Mouse (Mus musculus) naive thymus-derived CD4-positive, alpha-beta T cell, adult 2 months (primary cell): ENCODE measurements at regions not wholly inside any gene's neighbourhood (a gene's known extent, or its start where the extent isn't known, plus 50 kb on each side); places are given as distances from the start of the nearest gene placed in this dataset.

Experiments
- DNase-seq: peaks from one replicate; pipeline ENCODE4 v3.0.0-alpha.2; 2011; ENCODE audit warnings: low read depth

DNA sequence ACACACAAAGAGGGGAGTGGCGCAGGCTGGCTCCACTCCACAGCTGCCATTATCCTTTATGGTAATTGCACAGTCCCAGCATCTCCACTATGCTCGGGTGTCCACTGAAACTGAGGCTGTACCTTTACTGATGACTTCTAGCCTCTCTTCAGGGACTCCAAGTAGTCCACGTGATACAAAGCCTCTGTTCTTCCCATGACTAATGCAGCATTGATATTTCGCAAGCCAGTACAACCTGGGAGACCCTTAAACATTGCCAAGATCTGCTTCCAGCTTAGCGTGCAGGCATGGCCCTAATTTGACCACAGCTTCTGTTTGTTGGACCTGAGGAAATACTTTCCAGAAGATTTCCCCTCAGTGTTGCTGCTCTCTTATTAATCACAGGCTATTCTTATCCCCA is 215.8 kb downstream of the Galc start:
- no peak for DNase-seq

DNA sequence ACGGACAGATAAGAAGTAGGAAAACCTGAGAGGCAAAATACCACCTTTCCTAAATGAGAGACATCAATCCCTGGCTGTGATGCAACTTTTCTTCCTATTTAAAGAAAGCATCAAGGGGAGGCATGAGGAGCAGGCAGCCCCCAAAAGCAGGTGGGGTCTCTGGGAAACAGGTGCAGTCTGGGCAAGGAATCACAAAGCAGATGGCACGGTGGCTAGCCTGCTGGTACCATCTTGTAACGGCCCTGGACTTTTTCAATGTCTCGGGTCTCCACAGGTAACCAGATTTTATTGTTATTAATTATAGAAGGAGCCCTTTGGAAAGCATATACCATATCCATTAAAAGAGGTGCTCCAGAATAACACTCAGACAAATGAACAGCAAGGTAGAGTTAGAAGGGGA is 219.6 kb downstream of the Galc start:
- no peak for DNase-seq

DNA sequence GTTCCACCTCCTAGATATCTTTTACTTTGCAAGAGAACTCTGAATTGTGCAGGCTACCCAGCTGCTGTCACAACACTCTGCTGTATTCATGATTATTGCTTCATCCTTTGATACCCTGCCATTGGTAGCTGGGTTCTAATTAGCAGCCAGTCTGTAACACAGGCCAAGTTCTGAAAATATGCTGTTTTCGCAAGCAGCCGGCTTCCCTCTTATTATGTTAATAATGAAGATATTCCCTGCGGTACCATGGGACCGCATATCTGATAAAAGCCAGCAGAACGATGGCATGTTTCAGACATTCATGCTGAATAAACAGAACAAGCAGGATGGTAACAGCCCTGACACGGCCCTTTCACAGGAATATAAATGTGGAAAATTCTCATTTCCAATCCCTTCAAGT is 235.6 kb downstream of the Galc start:
- DNase-seq, result no peak

DNA sequence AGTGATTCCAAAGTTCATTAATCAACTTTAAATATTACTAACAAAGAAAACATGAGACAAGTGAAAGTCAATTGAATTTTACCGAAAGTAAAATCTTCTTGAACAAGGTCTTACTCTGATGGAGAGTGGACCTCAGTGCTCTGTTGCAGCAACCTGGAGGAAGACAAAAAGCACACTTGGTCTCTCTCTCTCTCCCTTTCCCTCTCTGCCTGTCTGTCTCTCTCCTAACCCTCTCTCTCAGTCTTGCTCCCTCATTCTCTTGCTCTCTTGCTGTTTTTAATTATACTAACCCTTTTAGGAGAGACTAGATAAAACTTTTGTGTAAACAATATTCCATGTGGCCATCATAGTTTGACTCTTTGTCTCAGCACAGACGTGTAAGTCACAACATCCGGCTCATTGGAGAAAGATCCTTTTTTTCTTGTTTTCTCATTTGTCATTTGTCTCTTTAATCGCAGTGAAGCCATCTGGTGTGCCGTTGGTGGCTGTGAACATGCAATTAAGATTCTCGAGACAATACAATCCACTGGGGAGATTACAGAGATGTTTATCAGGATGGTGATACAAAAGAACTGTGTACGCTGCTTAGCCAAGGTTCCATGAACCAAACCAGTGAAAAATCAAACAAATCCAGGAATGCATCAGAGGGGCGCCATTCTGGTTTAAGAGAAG is 244.5 kb downstream of the Galc start:
- DNase-seq, result no peak

DNA sequence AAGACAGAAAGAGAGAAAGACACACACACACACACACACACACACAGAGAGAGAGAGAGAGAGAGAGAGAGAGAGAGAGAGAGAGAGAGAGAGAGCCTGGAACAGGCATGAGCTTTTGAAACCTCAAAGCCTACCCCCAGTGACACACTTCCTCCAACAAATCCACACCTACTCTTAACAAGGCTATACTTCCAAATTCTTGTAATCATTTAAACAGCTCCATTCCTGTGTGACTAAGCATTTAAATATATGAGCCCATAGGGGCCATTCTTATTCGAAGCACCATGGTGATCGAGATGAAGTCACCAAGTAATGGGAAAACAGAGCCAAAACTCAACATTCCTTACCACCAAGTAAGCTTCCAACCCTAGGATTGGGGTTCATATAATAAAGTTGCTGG is 250.1 kb downstream of the Galc start:
- DNase-seq, result no peak

DNA sequence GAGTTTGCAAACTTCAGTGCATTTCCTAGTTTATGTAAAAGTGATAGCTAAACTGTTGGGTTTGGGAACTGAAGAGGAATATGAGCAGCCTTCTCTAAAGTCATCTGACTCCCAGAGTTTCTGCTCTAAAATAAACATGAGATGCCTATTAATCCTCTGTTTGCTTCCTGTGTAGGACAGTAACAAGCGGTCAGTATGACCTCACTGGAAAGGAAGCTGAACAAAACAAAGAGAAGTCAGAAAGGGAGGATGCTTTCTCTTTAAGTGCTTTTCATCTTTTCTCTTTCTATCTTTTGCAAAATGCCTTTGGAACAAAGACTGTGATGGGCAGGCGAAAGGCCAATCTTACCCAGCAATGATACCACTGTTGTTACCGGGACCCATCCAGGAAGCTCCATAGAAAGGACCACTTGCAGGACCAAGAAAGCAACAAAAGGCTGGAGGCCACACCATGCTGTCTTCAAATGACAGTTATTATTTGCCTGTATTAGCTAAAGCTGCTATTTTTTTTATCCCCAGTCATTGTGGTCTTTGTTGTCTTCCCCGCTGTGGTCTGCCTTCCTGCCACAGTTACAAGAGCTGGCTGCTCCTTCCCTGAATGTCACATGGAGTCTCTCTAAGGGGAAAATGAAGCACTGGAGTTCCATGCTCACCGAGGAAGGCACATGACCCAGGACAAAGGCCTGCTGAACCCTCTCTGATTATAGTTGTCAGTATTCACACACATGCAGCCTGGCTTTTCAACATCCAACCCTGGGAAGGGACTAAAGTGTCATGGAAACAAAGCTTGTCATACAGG is 253.4 kb downstream of the Galc start:
- DNase-seq, result no peak

DNA sequence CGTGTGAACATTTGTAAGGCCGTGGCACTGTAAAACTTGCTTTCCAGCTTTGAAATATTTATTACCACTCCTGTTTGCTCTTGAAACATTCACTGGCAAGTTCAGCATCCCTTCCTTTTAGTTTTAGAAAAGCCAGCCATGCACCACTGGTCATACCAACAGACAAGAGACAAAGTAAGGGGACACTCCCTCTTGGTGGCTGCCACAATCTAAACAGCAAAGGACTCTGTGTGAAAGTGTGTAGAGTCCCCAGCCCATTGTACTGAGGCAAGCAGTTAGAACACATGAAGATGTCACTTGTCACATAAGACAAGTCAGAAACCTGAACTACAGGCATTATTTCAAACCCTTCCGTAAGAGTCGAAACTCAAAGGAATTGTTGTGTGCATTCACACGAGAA is 257.0 kb downstream of the Galc start:
- DNase-seq, result no peak

DNA sequence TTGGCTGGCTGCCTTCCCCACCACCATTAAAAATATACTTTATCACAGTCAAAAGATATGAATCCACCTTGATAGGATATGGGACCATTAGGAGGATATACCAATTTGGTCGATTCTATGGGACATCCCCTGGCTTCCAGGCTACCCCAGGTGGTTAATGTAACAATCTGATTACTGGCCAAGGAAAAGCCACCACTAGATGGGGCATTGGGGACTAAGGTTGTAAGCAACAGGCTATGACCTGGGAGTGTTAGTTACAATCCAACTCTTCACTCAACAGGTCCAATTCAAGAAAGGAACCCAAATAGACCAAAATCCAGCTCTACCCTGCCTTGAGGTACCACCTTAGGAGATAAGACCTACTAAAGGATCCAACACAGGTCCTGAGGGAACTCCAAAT is 264.4 kb downstream of the Galc start:
- DNase-seq, result no peak

DNA sequence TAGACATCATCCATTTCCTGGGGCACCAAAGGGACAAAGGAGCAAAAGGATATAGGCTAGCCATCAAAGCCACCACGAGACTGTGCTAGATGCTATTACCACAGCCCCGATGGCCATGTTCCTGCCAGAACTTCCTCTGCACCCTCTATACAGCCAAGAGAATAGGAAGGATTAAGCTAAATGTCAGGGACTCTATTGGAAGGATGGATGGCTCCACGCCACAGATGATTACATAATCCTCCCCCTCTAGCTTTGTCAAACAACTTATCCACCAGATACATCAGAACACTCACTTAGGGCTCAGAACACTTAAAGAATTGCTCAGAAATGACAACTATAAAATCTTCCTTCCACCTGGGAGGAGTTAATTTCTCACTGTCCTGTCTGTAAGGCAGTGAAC is 265.3 kb downstream of the Galc start:
- DNase-seq, result no peak

DNA sequence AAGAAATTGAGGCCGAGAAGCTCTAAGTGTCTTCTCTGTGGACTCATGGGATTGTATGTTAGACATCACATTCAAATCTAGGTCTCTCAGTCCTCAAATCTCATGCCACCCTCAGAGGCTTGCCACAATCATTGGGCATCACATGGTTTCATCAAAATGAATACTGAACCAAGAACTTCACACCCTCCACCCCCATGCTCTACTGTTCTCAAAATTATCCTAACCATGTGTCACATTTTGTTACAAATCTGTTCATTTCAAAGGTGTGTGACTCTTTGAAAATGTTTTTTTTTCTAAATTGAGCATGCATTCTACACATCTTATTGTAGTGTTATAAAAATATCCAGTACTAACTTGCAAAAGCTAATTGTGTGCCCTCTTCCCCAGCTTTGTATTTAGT is 275.9 kb downstream of the Galc start:
- DNase-seq, result no peak

DNA sequence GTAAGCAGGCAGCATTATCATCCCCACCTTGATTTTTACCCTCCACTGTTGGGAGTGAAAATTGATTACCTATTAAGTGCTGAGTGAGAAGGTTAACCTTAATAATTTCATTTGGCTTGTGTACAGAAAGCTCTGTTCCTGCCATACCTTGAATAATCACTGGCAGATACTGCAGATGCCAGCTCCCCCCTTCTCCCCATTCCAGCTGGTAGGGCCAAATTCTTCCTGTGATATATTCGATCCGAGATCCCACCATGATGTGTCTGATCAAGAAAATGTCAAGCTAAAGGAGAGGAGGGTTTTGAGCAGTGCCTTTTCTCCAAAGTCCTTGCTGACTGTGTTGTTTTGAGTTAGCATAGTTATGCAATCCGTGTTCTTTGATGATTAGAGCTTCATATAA is 280.6 kb downstream of the Galc start:
- DNase-seq, result no peak

DNA sequence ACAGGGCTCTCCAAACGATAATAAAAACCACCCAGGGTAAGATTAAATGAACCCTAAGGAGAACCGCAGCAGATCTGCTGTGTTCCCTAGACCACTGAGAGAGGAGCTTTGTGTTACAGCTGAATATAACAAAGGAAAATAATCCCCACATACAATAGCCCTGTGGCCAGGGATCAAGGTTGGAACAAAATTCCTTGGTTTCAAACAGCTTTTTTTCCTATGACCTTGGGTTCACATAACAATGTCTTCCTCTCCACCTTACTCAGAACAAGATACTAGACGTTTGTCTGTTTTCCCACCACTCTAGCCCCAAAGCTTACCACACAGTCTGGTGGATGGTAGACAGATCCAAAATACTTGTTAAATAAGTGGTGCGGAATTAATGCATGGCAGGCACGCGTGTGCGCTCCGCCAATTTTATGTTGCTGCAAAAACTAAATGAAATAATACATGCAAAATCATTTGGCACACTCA is 281.0 kb downstream of the Galc start:
- DNase-seq, result no peak

DNA sequence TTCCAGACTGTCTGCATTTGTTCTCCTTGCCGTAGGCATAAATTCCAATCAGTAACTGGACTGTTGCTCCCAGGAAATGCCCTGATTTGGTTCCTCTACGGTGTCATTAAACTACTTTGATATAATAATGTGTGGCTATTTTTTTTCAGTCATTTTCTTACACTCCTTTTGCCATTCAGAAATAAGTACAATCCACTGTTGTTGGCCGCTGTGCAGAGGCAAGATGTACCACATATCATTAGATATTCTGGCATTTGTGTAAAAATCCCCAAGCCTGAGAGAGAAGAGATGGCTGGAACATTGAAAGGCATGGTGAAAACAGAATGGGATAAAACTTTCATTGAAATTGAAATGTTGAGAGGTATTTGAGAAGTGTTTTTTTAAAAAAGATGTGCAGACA is 281.6 kb downstream of the Galc start:
- no peak for DNase-seq

DNA sequence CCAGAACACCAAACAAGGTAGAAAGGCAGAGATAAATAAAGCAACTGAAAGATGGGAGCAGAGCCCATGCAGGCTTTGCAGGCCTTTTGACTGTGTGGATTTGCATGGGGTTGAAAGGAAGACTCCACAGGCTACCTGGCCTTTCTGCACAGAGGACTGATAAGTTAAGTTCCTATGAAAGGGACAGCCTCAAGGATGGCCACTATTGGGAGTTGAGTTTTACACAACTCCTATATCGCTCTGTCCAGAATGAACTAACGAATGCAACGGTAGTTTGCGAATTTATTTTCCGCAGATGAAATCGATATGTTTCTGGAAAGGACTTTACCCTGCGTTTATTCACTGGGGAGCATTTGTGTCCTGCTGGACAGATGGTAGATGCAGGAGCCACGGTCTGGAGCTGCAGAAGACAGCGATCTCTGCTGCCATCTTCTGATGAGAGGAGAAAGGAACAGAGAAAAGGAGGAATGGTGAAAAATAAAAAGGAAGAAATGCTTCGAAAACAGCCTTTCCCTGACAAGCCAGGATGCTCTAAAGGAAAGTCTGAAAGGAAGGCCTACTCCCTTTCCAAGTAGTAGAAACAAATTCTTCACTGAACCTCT is 285.2 kb downstream of the Galc start:
- no peak for DNase-seq

DNA sequence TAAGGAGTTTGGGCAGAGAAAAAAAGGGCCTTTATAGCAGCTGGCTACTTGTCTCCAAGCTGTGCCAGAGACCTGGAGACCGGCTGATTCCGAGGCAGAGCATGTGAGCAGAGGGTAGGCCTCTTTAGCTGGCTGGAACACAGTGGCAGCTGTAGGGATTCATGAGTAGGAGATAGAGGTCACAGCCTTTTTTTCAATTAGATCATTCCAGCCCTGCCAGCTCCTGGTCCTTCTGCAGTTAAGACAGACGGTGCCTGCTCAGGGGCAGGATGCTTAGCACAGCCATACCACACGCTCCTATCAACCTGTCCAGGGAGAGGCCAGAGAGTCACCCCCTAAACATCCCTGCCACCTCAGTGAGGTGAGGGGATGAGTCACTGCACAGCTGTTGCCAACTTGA is 302.1 kb downstream of the Galc start:
- no peak for DNase-seq

DNA sequence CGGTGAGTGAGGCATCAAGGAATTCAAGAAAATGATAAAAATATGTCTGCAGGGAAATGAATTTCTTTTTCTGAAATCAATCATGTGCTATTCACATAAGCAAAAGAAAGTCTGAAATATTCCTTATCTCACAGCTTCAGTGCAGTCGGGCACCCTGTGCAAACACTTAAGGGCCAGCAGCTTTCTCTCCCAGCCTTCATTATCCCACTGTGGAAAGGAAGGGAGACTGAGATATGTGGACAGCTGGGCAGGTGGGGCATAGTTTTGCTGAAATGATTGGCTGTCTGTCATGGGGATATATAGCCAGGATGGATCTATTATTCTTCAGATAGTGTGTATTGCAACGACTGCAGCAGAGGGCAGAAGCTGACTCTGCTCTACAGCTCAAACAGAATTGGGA is 305.9 kb downstream of the Galc start:
- DNase-seq, result no peak

DNA sequence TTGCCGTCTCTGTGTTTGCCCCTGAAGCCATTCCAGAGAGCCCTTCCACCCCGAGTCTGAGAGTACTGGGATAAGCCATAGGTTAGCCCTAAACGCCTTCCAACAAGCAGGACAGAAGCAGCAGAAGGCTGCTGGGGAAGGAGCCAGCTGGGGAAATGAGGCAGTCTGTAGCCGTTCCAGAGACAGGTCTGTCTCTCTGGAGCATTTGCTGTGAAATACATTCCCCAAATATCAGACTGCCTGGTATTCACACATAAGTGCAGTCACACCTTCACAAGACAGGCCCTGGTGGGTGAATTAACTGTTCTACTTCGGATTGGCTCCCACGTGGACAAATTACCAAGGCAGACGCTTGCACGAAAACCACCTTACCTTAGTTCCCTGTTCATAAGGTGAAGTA is 307.1 kb downstream of the Galc start:
- DNase-seq, result no peak

DNA sequence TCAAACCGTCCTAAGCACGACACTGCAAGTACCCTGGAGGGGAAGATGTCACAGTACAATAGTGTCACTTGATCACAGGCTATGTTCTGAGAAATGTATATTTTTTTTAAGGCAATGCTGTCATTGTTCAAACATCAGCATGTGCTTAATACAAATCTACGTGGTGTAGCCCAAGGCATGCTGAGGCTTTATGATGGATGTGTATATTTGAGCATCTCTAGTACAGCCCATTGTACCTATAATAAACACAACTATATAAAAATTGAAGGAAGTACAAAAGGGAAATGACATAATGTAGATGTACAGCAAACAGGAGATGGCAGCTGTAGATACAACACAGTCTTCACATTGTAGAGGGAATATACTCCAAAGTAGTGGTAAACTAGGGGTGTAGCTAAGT is 309.2 kb downstream of the Galc start:
- DNase-seq, result no peak

DNA sequence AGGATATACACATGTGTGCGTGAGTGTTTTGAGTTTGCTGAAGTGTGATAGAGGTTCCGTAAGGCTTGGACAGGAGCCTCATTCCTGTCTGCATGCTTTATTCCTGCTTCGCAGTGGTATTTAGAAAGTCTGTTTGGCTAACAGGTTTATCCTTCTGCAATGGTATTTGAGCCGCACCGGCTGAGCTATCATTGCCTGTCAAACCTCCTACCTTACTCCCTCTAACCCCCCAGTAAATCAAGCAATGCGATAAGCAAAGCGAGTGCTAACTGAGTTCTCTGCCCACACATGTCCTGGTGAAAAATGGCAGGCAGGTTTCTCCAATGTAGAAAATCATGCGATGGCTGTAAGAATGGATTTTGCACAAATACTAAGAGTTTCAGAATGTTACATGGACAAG is 311.8 kb downstream of the Galc start:
- no peak for DNase-seq

DNA sequence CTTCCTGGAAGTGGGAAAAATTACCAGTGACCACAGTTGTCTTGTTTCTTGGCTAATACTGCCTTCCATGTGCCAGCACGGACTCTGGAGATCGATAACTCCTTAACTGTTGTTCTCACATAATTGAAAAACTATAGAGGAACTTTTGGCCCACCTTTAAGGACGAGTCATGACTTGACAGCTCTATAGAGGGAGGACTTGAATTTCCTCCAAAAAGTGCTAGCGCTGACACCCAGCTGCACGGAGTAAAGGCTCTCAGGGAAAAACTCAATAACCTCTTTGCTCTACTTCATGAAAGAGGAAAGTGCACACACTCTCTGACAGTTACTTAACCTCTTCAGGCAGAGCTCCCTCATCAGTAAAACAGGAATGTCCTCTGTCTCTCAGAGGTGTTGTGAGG is 320.9 kb downstream of the Galc start:
- DNase-seq, result no peak

DNA sequence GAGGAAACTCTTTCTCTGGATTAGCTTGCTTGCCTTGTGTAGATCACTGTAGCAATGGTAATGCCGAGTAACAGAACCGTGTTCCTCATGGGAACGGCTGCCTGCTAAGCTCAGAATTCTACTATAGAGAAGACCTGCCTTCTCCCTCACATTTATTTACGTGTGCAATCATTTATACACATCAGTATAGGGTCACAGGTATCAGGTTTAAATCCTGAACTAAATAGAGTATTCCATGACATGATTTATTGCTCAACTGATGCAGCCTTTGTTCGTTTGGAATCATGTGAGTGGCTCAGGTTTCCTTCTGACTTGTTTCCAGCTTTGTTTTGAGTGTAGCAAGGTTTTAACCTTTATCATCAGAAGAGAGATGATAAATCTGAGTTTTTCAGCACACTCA is 329.4 kb downstream of the Galc start:
- DNase-seq, result no peak

DNA sequence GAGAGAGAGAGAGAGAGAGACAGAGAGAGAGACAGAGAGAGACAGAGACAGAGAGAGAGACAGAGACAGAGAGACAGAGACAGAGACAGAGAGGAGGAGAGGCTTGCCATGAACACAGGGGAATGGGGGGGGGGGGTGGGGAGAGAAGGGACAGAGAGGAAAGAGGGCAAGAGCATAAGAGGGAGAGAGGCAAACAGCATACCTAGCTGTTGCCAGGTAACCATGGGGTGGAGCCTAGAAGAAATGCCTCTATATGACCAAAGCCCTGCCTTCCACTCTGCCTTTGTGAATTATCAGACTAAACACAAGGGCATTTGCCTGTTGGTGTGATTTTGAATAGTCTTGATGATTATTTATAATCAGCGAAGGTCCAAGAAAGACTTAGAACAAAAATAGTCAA is 332.2 kb downstream of the Galc start:
- DNase-seq, result no peak
